In the genomic region with DNA sequence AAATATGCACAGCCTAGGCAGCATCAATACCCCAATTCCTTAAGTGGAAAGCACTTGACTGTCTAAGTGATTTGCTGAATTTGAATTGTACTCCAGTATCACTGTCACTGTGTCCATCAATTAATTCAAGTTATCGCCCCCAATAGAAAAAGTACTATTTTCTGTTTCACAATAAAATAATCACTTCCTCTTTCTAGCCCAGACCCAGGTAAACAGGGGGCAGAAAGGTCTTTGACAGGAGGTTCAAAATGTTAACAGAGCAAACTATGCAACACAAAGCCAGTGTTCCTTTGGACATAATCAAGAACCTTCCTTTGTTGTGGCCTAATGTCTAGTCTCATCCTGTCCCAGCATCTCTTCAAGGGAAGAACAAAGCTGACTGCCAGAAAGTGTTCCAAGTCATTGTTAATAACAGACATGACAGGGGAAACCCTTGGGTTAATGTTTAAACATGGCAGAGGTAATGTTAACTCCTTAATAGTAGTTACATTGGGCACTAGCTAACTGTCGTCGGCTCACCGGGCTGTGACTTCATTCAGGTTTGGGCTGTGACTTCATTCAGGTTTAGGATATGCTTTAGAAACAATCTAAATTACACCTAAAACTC, we compare ENCODE assay signal across 22 mouse cellular contexts. TPM values are rescaled to one million over a fixed set of nuclear protein-coding genes. Genes with fewer than 3 reads are reported as not detected.
DNase-seq lines count a peak whose midpoint lies in the region; ATAC-seq and TF ChIP-seq lines count a peak whose summit lies in the region.
"Had no signal": no experiment of that assay in that cellular context is flagged by ENCODE, and none has a peak within 500 bp of the region (broad histone marks: within the 10 kb centered on the region; RNA-seq: fewer than 3 reads in every experiment).

No protein-coding gene starts in this region.

- no peak for TF ChIP-seq CTCF in kidney, adult 2 months (conservative IDR thresholded peaks at IDR 0.05; ENCODE audit: insufficient read depth, insufficient read length, low read depth, low read length)
- TF ChIP-seq CTCF in liver, adult 2 months (IDR thresholded peaks at IDR 0.05; ENCODE audit: low read depth, low read length) = no peak

- ATAC-seq in liver, embryonic 12.5 days = no peak
- ATAC-seq: CD4-positive, CD25-positive, alpha-beta regulatory T cell, adult 4 months; forebrain, embryonic 14.5 days; midbrain, embryonic 13.5 days had no signal

- no peaks in the 10 kb centered on the region for H3K27me3 ChIP-seq in kidney, adult 2 months (replicated peaks; ENCODE audit: control insufficient read depth, insufficient read depth, low read length)
- H3K27me3 ChIP-seq in liver, adult 2 months (ENCODE audit: control insufficient read depth, insufficient read depth, low read length) = no peaks in the 10 kb centered on the region
- no peaks in the 10 kb centered on the region for H3K27me3 ChIP-seq in liver, embryonic 12.5 days (replicated peaks)
- H3K27me3 ChIP-seq: embryonic facial prominence, embryonic 15.5 days; heart, embryonic 15.5 days; hindbrain, embryonic 13.5 days; limb, embryonic 12.5 days; liver, embryonic 15.5 days; midbrain, embryonic 13.5 days had no signal

- H3K36me3 ChIP-seq in kidney, adult 2 months (ENCODE audit: control insufficient read depth, insufficient read depth, low read length) = no peaks in the 10 kb centered on the region
- 0 out of 2 replicates have a peak, but pooled peaks cover 2% of the 10 kb centered on the region for H3K36me3 ChIP-seq in liver, adult 2 months (ENCODE audit: control insufficient read depth, insufficient read depth, low read length)
- H3K36me3 ChIP-seq in liver, embryonic 12.5 days = no peaks in the 10 kb centered on the region
- H3K36me3 ChIP-seq: embryonic facial prominence, embryonic 15.5 days; heart, embryonic 15.5 days; hindbrain, embryonic 13.5 days; limb, embryonic 12.5 days; liver, embryonic 15.5 days; midbrain, embryonic 13.5 days had no signal

- H3K27ac ChIP-seq in kidney, adult 2 months (ENCODE audit: insufficient read depth, low read depth, low read length) = peak overlapping the region; percentile 29; the same call in 1 of the 2 replicates
- H3K27ac ChIP-seq in liver, adult 2 months (replicated peaks; ENCODE audit: insufficient read depth, low read depth, low read length) = no peak overlapping the region
- no peak overlapping the region for H3K27ac ChIP-seq in liver, embryonic 12.5 days
- H3K27ac ChIP-seq: embryonic facial prominence, embryonic 15.5 days; heart, embryonic 15.5 days; hindbrain, embryonic 13.5 days; limb, embryonic 12.5 days; liver, embryonic 15.5 days; midbrain, embryonic 13.5 days; stomach, postnatal 0 days had no signal

- peak; percentile 86 for DNase-seq in kidney, adult 2 months
- no peak for DNase-seq in kidney, adult 18-20 months
- DNase-seq in liver, adult 2 months (ENCODE audit: extremely low read depth, low read depth, low spot score) = peak; percentile 77
- DNase-seq in lung, postnatal 36 days = peak; percentile 43
- no peak for DNase-seq in lung, postnatal 14 days
- DNase-seq in urinary bladder, postnatal 4 days (ENCODE audit: low spot score in 2 of 2) = no peak
- DNase-seq in adrenal gland, adult (ENCODE audit: inconsistent age in 2 of 2, low spot score in 1 of 2) = no peak
- DNase-seq: adrenal gland, postnatal 36 days; cerebellum, adult 9-10 months; heart, postnatal 36 days; layer of hippocampus, postnatal 36 days had no signal

- TF ChIP-seq POLR2A in kidney, adult 2 months (IDR thresholded peaks at IDR 0.05; ENCODE audit: low read depth, low read length) = no peak
- TF ChIP-seq POLR2A in liver, adult 2 months (IDR thresholded peaks at IDR 0.05; ENCODE audit: extremely low read depth, insufficient read depth, low read length) = no peak

- peaks cover 17% of the 10 kb centered on the region for H3K4me1 ChIP-seq in kidney, adult 2 months (ENCODE audit: control insufficient read depth, insufficient read depth, low read length)
- 0 out of 2 replicates have a peak, but pooled peaks cover 3% of the 10 kb centered on the region for H3K4me1 ChIP-seq in liver, adult 2 months (ENCODE audit: control insufficient read depth, insufficient read depth, low read length)
- H3K4me1 ChIP-seq in liver, embryonic 12.5 days = peaks cover 19% of the 10 kb centered on the region
- H3K4me1 ChIP-seq: embryonic facial prominence, embryonic 15.5 days had no signal

- H3K79me2 ChIP-seq in liver, adult 2 months (ENCODE audit: control insufficient read depth, insufficient read depth, low read length) = peaks cover 18% of the 10 kb centered on the region; the same call in 1 of the 2 replicates

- 42% methylated on average over 4 of the region's 4 CpGs for WGBS in kidney, adult 2 months
- WGBS in liver, adult 2 months = 28% methylated on average over 4 of the region's 4 CpGs
- 83% methylated on average over 4 of the region's 4 CpGs for WGBS in liver, embryonic 12.5 days (ENCODE audit: insufficient replicate concordance)

- no peak overlapping the region for H3K4me3 ChIP-seq in kidney, adult 2 months (ENCODE audit: insufficient read depth, low read depth, low read length)
- no peak overlapping the region for H3K4me3 ChIP-seq in liver, adult 2 months (ENCODE audit: insufficient read depth, low read depth, low read length)
- no peak overlapping the region for H3K4me3 ChIP-seq in liver, embryonic 12.5 days
- H3K4me3 ChIP-seq: embryonic facial prominence, embryonic 15.5 days; heart, embryonic 15.5 days; hindbrain, embryonic 13.5 days; limb, embryonic 12.5 days; liver, embryonic 15.5 days; megakaryocyte, embryonic 14.5 days; midbrain, embryonic 13.5 days had no signal

- H3K9me3 ChIP-seq in liver, embryonic 12.5 days (replicated peaks) = no peaks in the 10 kb centered on the region
- H3K9me3 ChIP-seq: embryonic facial prominence, embryonic 15.5 days; heart, embryonic 15.5 days; hindbrain, embryonic 13.5 days; limb, embryonic 12.5 days; liver, embryonic 15.5 days; megakaryocyte, embryonic 14.5 days; midbrain, embryonic 13.5 days had no signal

- no peak overlapping the region for H3K9ac ChIP-seq in liver, adult 2 months (ENCODE audit: low read depth, low read length)
- no peak overlapping the region for H3K9ac ChIP-seq in liver, embryonic 12.5 days
- H3K9ac ChIP-seq: embryonic facial prominence, embryonic 15.5 days; heart, embryonic 15.5 days; hindbrain, embryonic 13.5 days; limb, embryonic 12.5 days; liver, embryonic 15.5 days; midbrain, embryonic 13.5 days had no signal

- no peak overlapping the region for H3K4me2 ChIP-seq in liver, embryonic 12.5 days
- H3K4me2 ChIP-seq: embryonic facial prominence, embryonic 15.5 days; heart, embryonic 15.5 days; hindbrain, embryonic 13.5 days; limb, embryonic 12.5 days; liver, embryonic 15.5 days; midbrain, embryonic 13.5 days had no signal

RNA-seq across cellular contexts. Expression of gene Znrf3, which starts 42.4 kb away (rescaled TPM):
- 6.2 and 7.7 TPM in 2 replicates for polyA plus RNA-seq in kidney, adult 2 months (2012; rRNA removed)
- 4.6 and 6.3 TPM in 2 replicates for total RNA-seq in liver, adult 2 months (2014; rRNA removed)
- polyA plus RNA-seq in liver, adult 2 months (2012; rRNA removed) = 4.2 and 4.5 TPM in 2 replicates
- polyA plus RNA-seq in liver, embryonic 12.5 days (2016; fragmentation: Nextera tagmentation; extraction: Ambion mirVana) = 5.0 and 5.4 TPM in 2 replicates

Comparison
In these comparisons a context has a peak if more than half of its experiments do, and no peak if none do; other contexts are left out.
1. DNase-seq: peak in kidney, adult 2 months (single experiment), liver, adult 2 months (single experiment) and lung, postnatal 36 days (single experiment); none in kidney, adult 18-20 months (single experiment), lung, postnatal 14 days (single experiment), urinary bladder, postnatal 4 days (0 of 2) and adrenal gland, adult (0 of 2).